Mouse (Mus musculus): ENCODE results near the gene Ackr2. TPM values are rescaled to one million over a fixed set of nuclear protein-coding genes. Genes with fewer than 3 reads are reported as not detected.

Ackr2 gene
- polyA plus RNA-seq, 1 experiment from 2014 or later = 0.88 TPM

GRCm38 (mm10) chr9:121891301-121891700, 6.9 kb upstream of the Ackr2 start:
- Histone ChIP-seq H3K9me3 (ENCODE audit: low read depth, low read length) (no peaks in the 10 kb centered on the region), H3K36me3 (ENCODE audit: insufficient read depth) (no peaks in the 10 kb centered on the region), H3K27ac (ENCODE audit: low read depth) (no peak overlapping the region; the same call in 1 of the 2 replicates), H3K9ac (no peak overlapping the region), H3K4me1 (ENCODE audit: insufficient read depth) (peaks cover 20% of the 10 kb centered on the region), H3K4me2 (no peak overlapping the region), H3K4me3 (ENCODE audit: low read depth, low read length) (no peak overlapping the region), H3K27me3 (ENCODE audit: insufficient read depth, low read length) (no peaks in the 10 kb centered on the region)
- no peak for TF ChIP-seq CTCF (IDR thresholded peaks at IDR 0.05; ENCODE audit: low read depth)
- ATAC-seq (ENCODE audit: insufficient read depth) (no peak), DNase-seq (no peak)
- 82% methylated on average over 9 of the region's 9 CpGs for WGBS

DNA sequence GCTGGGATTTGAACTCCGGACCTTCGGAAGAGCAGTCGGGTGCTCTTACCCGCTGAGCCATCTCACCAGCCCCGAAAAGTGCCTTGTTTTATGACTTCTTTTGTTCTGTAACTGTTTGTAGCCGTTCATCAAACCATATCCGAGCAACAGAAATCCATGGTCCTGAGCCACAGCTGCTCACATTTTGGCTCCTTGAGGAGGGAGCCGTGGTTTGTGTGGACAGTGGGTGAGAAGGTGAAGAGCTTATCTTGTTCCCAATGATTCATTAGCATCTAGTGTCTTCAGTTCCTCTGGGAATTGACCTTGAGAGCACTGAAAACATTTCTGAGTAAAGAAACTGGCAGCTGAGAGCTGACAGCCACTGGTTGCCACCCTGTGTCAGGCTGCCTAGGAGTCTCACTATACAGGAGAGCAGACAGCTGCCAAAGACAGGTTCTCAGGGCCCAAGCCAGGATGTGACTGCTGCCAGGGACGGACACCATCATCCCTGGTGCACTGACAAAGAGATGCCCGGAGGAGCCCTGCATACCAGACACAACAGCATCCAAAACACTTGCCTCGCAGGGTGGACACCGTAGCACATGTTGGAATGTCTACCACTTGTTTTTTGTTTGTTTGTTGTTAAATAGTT, 6.0 kb upstream of the Ackr2 start:
- no peaks in the 10 kb centered on the region for H3K27me3 ChIP-seq (ENCODE audit: insufficient read depth, low read length)
- H3K36me3 ChIP-seq (ENCODE audit: insufficient read depth) = no peaks in the 10 kb centered on the region
- ATAC-seq (ENCODE audit: insufficient read depth) (no peak), DNase-seq (no peak)
- no peak overlapping the region for H3K4me3 ChIP-seq (ENCODE audit: low read depth, low read length)
- H3K4me2 ChIP-seq = no peak overlapping the region
- no peak for TF ChIP-seq CTCF (IDR thresholded peaks at IDR 0.05; ENCODE audit: low read depth)
- H3K9ac ChIP-seq = no peak overlapping the region
- no peaks in the 10 kb centered on the region for H3K9me3 ChIP-seq (ENCODE audit: low read depth, low read length)
- H3K27ac ChIP-seq (ENCODE audit: low read depth) = no peak overlapping the region
- 69% methylated on average over 12 of the region's 12 CpGs for WGBS
- H3K4me1 ChIP-seq (ENCODE audit: insufficient read depth) = peaks cover 20% of the 10 kb centered on the region

DNA sequence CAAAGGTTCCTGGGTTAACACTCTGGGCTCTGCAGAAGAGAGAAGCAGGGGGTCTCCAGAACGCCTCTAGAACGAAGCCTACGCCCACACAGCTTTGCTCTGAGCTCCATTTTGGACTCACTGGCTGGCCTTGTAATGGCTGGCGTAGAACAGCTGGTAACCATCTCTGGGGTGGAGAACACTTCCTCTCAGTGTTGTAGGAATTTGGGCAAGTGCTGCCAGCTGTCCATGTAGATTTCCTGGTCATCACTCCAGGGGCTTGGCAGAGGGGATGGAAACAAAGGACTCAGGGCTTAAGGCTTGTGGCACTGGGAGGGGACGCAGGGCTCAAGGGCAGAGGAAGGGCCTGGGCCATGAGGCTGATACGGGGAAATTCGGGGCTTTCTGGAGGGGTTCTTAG, 3.7 kb upstream of the Ackr2 start:
- peak; percentile 41 for DNase-seq
- Histone ChIP-seq H3K9ac (no peak overlapping the region), H3K27ac (ENCODE audit: low read depth) (no peak overlapping the region), H3K4me3 (ENCODE audit: low read depth, low read length) (no peak overlapping the region), H3K27me3 (ENCODE audit: insufficient read depth, low read length) (no peaks in the 10 kb centered on the region), H3K9me3 (ENCODE audit: low read depth, low read length) (no peaks in the 10 kb centered on the region), H3K36me3 (ENCODE audit: insufficient read depth) (no peaks in the 10 kb centered on the region), H3K4me2 (no peak overlapping the region), H3K4me1 (ENCODE audit: insufficient read depth) (peaks cover 20% of the 10 kb centered on the region)
- WGBS = 69% methylated on average over 7 of the region's 7 CpGs
- no peak for ATAC-seq (ENCODE audit: insufficient read depth)
- TF ChIP-seq CTCF (IDR thresholded peaks at IDR 0.05; ENCODE audit: low read depth) = no peak

GRCm38 (mm10) chr9:121895392-121895993, 2.7 kb upstream of the Ackr2 start:
- DNase-seq = peak; percentile 81
- H3K27ac ChIP-seq (ENCODE audit: low read depth) = peak overlapping the region; percentile 30; the same call in 1 of the 2 replicates
- WGBS = 31% methylated on average over 7 of the region's 7 CpGs
- no peaks in the 10 kb centered on the region for H3K27me3 ChIP-seq (ENCODE audit: insufficient read depth, low read length)
- H3K4me1 ChIP-seq (ENCODE audit: insufficient read depth) = peaks cover 18% of the 10 kb centered on the region
- TF ChIP-seq CTCF (IDR thresholded peaks at IDR 0.05; ENCODE audit: low read depth) = no peak
- no peaks in the 10 kb centered on the region for H3K36me3 ChIP-seq (ENCODE audit: insufficient read depth)
- H3K9me3 ChIP-seq (ENCODE audit: low read depth, low read length) = no peaks in the 10 kb centered on the region
- H3K4me2 ChIP-seq = 0 out of 2 replicates have a peak overlapping the region, but pooled peaks have one; percentile 3
- ATAC-seq (ENCODE audit: insufficient read depth) = peak; percentile 80; the same call in 1 of the 2 replicates
- H3K9ac ChIP-seq = no peak overlapping the region
- H3K4me3 ChIP-seq (ENCODE audit: low read depth, low read length) = no peak overlapping the region

DNA sequence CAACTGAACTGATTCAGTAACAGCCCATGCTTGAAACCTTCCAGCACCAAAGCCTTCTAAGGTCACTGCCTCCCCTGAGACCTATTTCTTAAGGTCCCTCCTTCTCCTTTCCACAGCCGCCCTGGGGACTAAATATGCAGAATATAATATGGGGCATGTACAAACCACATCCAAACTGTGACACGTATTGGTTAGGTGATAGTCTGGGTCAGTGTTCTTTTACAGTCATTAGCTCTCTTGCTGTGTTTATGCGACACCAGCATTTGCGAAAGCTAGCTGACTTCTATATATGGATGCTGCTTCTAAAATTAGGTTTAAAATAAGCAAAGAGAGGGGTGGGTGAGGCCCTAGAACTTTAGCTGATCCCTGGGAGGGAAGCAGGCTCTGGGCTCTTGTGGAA, 1.3 kb upstream of the Ackr2 start:
- H3K9me3 ChIP-seq (ENCODE audit: low read depth, low read length) = no peaks in the 10 kb centered on the region
- no peak for TF ChIP-seq CTCF (IDR thresholded peaks at IDR 0.05; ENCODE audit: low read depth)
- no peaks in the 10 kb centered on the region for H3K36me3 ChIP-seq (ENCODE audit: insufficient read depth)
- no peak overlapping the region for H3K27ac ChIP-seq (ENCODE audit: low read depth)
- no peaks in the 10 kb centered on the region for H3K27me3 ChIP-seq (ENCODE audit: insufficient read depth, low read length)
- DNase-seq (peak; percentile 21), ATAC-seq (ENCODE audit: insufficient read depth) (no peak)
- H3K4me2 ChIP-seq = no peak overlapping the region
- peaks cover 11% of the 10 kb centered on the region for H3K4me1 ChIP-seq (ENCODE audit: insufficient read depth)
- no peak overlapping the region for H3K4me3 ChIP-seq (ENCODE audit: low read depth, low read length)
- WGBS = 57% methylated on average over 4 of the region's 4 CpGs
- no peak overlapping the region; the same call in 1 of the 2 replicates for H3K9ac ChIP-seq

DNA sequence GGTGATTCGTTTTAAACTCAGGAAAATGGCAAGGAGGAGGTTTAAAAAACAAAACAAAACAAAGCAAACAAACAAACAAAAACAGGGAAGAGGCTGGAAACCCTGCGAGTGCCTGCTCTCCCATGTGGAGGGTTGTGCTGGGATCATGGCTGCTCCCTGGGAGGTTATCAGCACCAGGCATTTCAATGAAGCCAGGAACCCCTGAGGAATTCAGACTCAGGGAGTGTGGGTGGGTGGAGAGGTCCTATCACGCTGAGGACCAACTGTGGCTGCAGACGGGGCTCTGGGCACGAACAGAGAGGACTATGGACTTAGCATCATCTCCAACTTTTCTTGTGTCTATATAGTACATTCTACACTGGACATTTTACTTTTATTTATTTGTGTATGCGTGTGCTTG, 1.2 kb downstream of the Ackr2 start:
- H3K27ac ChIP-seq (ENCODE audit: low read depth) = no peak overlapping the region
- ATAC-seq (ENCODE audit: insufficient read depth) = no peak
- 49% methylated on average over 6 of the region's 6 CpGs for WGBS

DNA sequence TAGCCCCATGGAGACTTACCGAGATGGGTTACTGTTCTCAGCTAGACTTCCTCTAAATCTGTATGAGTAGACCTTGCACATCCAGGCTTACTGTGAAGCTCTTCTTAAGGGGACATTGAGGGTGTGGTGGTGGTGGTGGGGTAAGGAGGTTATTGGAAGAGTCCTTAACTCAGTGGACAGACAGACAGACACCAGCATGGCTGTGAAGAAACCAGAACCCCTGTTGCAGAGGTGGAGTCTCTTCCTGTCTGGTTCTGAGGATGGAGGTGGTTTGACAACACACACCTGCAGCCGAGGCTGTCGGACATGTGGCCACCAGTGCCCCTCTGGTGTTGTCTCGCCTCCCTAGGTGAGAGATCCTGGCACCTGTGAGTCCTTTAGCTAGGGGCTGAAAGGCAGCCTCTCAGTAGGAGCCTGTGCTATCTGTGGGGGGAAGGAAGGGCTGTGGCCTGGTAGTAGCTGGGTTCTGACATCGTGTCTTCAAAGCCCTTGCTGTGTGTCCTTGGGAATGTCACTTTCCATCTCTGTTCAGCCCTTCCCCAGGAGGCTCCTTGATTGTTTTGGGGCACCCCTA, 2.2 kb downstream of the Ackr2 start:
- no peaks in the 10 kb centered on the region for H3K36me3 ChIP-seq (ENCODE audit: insufficient read depth)
- WGBS = 76% methylated on average over 5 of the region's 5 CpGs
- no peaks in the 10 kb centered on the region for H3K4me1 ChIP-seq (ENCODE audit: insufficient read depth)
- no peaks in the 10 kb centered on the region for H3K27me3 ChIP-seq (ENCODE audit: insufficient read depth, low read length)
- no peak overlapping the region for H3K4me2 ChIP-seq
- H3K9ac ChIP-seq = no peak overlapping the region
- no peak overlapping the region for H3K4me3 ChIP-seq (ENCODE audit: low read depth, low read length)
- TF ChIP-seq CTCF (IDR thresholded peaks at IDR 0.05; ENCODE audit: low read depth) = no peak
- DNase-seq = no peak
- no peak for ATAC-seq (ENCODE audit: insufficient read depth)
- no peaks in the 10 kb centered on the region for H3K9me3 ChIP-seq (ENCODE audit: low read depth, low read length)
- H3K27ac ChIP-seq (ENCODE audit: low read depth) = no peak overlapping the region

More for the DNA sequence above, 1.2 kb downstream of the Ackr2 start:
- Histone ChIP-seq H3K4me1 (ENCODE audit: insufficient read depth) (peaks cover 7% of the 10 kb centered on the region), H3K4me3 (ENCODE audit: low read depth, low read length) (no peak overlapping the region), H3K9ac (no peak overlapping the region), H3K9me3 (ENCODE audit: low read depth, low read length) (no peaks in the 10 kb centered on the region), H3K4me2 (no peak overlapping the region), H3K36me3 (ENCODE audit: insufficient read depth) (no peaks in the 10 kb centered on the region), H3K27me3 (ENCODE audit: insufficient read depth, low read length) (no peaks in the 10 kb centered on the region)
- DNase-seq = no peak
- no peak for TF ChIP-seq CTCF (IDR thresholded peaks at IDR 0.05; ENCODE audit: low read depth)
